Mouse (Mus musculus): Measurements from ENCODE around the gene Med9. TPM values are rescaled to one million over a fixed set of nuclear protein-coding genes. Genes with fewer than 3 reads are reported as not detected.

Med9 gene
- polyA plus RNA-seq (2012; rRNA removed): 8.0 and 8.4 TPM in 2 replicates

DNA sequence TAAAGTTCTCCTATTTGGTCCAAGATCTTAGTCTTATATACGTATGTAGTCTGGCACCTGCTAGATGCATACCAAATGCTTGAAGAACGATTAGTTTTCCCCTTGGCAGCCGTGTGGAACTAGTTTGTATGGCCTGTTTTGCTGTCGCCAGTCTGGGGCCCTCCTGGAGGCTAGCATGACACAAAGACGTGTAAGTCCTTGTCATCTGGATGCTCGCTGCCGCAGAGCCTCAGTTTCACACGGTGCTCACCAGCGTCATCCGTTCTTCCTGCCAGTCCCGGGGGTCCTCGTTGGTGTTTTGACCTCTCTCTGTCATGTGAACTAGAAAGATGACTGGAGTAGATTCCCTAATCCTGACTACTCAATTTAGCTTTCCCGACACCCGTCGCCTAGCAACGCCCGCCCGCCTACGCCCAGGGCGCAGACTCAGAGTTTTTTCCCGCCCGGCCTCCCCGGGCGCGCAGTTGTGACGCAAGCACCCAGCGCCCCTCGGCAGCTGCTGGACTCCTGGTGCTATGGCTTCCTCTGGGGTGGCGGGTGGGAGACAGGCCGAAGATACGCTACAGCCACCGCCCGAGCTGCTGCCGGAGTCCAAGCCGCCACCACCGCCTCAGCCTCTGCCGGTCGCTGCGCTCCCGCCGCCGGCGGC, at the start of gene Med9:
TSS of gene Med9 (plus strand) at position 455 of the 649 bp plus-strand sequence.

DNA sequence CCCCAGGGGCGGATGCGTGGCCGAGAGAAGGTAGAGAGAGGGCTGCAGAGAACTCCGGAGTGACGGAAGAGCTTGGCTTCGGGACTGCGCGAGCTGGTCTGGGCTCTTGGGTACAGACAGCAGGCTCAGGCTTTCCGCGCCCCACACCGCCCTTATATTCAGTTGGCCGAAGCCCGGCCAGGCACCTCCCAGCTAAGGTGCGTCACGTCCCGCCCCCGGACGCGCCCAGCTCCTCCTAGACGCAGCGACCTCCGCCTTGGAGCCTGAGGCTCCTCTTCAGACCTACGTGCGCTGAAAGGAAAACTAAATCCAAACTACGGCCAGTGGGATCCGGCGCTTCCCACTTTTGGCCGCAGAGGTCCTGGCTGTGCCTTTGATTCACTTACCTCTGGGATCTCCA, 16.8 kb downstream of the Med9 start, which contains the start of gene Rasd1:
TSS of gene Rasd1 (minus strand) at position 127 of the 400 bp plus-strand sequence.

Other genes starting within 250 kb of the Med9 start
- gene Pld6, start 160.6 kb upstream of the Med9 start, polyA plus RNA-seq (2012; rRNA removed): 2.6 and 2.9 TPM in 2 replicates
- gene Flcn, start 138.2 kb upstream of the Med9 start, polyA plus RNA-seq (2012; rRNA removed): 18.3 and 21.2 TPM in 2 replicates
- gene Nt5m, start 108.8 kb upstream of the Med9 start, polyA plus RNA-seq (2012; rRNA removed): 12.5 and 14.9 TPM in 2 replicates
- gene Cops3, start 108.4 kb upstream of the Med9 start, polyA plus RNA-seq (2012; rRNA removed): 28.5 and 29.0 TPM in 2 replicates
- gene Rasd1, start 16.7 kb downstream of the Med9 start, polyA plus RNA-seq (2012; rRNA removed): 1.4 and 2.3 TPM in 2 replicates
- 505 and 586 TPM in 2 replicates for gene Pemt, start 98.3 kb downstream of the Med9 start, polyA plus RNA-seq (2012; rRNA removed)
- gene Rai1, start 156.8 kb downstream of the Med9 start, polyA plus RNA-seq (2012; rRNA removed): 4.6 and 5.8 TPM in 2 replicates

All from liver, embryonic 18 days (tissue).